Mouse (Mus musculus): Measurements from ENCODE around the gene Gdpd5. TPM values are rescaled to one million over a fixed set of nuclear protein-coding genes. Genes with fewer than 3 reads are reported as not detected.
"Not testable (repeated sequence)": the region's sequence is repeated elsewhere in the genome, so short reads cannot be mapped to it uniquely, and the experiment has no call there.

Gdpd5 gene
- polyA plus RNA-seq, 1 experiment from 2014 or later = 36.9 TPM

DNA sequence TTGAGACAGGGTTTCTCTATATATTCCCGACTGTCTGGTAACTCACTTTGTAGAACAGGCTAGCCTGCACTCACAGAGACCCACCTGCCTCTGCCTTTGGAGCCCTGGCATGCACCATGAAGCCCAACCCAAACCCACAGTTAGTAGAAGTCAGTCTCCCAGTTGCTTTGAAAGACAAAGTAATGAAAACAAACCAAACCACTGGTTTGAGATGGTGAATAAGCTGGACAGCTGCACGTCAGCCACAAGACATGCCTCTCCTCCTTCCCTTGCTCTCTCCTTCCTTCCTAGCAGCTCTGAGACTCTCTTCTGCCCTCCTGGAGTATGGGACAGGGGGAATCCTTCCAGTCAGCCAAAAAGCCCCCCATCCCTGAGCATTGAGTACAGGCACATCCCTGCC, 19.1 kb upstream of the Gdpd5 start:
- WGBS = 93% methylated on average over 2 of the region's 2 CpGs
- Histone ChIP-seq H3K4me2 (ENCODE audit: low read length) (no peak overlapping the region), H3K27ac (ENCODE audit: low read depth, low read length) (no peak overlapping the region)

DNA sequence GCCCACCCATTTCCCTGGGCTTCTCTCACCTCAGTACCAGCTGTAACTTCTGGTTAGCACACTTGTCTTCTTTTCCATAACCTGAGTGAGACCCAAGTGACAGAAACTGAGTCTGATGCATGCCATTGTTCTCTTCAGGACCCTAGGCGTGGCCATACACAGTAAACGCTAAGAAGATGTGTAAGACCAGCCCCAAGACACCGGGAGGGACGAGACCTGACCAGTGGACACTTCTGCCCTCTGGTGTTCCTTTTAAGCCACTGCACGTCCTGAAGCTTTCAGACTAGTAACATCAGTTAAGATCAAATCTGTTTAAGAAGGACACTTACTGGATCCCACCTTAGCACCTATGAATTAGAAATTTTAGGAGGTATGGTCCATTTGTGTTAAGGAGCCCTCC, 16.1 kb upstream of the Gdpd5 start:
- H3K27me3 ChIP-seq (replicated peaks; ENCODE audit: control insufficient read depth, insufficient read depth, low read length) = no peaks in the 10 kb centered on the region
- no peak overlapping the region for H3K27ac ChIP-seq (ENCODE audit: low read depth, low read length)
- ATAC-seq = peak; percentile 51
- H3K4me2 ChIP-seq (ENCODE audit: low read length) = peak overlapping the region; percentile 38
- 0 out of 2 replicates have a peak overlapping the region, but pooled peaks have one; percentile 12 for H3K4me3 ChIP-seq (ENCODE audit: low read length)
- WGBS = under 1% methylated on average over 5 of the region's 5 CpGs
- 0 out of 2 replicates have a peak overlapping the region, but pooled peaks have one; percentile 29 for H3K9ac ChIP-seq (ENCODE audit: low read depth, low read length)
- no peaks in the 10 kb centered on the region for H3K9me3 ChIP-seq (ENCODE audit: control insufficient read depth, low read length)
- peaks cover 12% of the 10 kb centered on the region for H3K4me1 ChIP-seq (ENCODE audit: control insufficient read depth, insufficient read depth, low read depth, low read length)
- H3K36me3 ChIP-seq (ENCODE audit: control insufficient read depth, insufficient read depth, low read length) = no peaks in the 10 kb centered on the region

More for the DNA sequence above, 19.1 kb upstream of the Gdpd5 start:
- Histone ChIP-seq H3K27me3 (replicated peaks; ENCODE audit: control insufficient read depth, insufficient read depth, low read length) (no peaks in the 10 kb centered on the region), H3K9me3 (ENCODE audit: control insufficient read depth, low read length) (no peaks in the 10 kb centered on the region), H3K4me1 (ENCODE audit: control insufficient read depth, insufficient read depth, low read depth, low read length) (peaks cover 22% of the 10 kb centered on the region), H3K4me3 (ENCODE audit: low read length) (no peak overlapping the region), H3K36me3 (ENCODE audit: control insufficient read depth, insufficient read depth, low read length) (no peaks in the 10 kb centered on the region), H3K9ac (ENCODE audit: low read depth, low read length) (no peak overlapping the region)
- no peak for ATAC-seq

DNA sequence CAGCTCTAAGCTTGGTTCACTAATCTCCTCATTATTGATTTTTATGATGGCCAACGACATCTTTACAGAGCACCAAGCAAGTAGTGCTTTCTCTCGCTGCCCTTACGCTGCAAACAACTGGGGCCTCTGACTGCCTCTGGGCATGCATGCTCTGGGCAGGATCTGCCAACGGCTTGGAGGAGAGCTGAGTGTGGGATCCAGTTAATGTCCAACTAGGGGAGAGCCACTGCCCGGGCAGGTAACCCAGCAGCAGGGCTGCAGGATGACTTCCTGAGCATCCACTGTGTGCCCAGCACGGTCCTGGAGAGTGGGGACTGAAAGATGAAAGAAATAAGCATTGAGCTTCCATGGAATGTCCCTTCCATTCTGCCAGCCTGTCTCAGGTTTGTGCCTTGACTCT, 14.5 kb upstream of the Gdpd5 start:
- 75% methylated on average over 6 of the region's 6 CpGs for WGBS
- Histone ChIP-seq H3K4me2 (ENCODE audit: low read length) (no peak overlapping the region), H3K36me3 (ENCODE audit: control insufficient read depth, insufficient read depth, low read length) (no peaks in the 10 kb centered on the region), H3K27me3 (replicated peaks; ENCODE audit: control insufficient read depth, insufficient read depth, low read length) (no peaks in the 10 kb centered on the region), H3K4me1 (ENCODE audit: control insufficient read depth, insufficient read depth, low read depth, low read length) (peaks cover 4% of the 10 kb centered on the region), H3K27ac (ENCODE audit: low read depth, low read length) (no peak overlapping the region), H3K9ac (ENCODE audit: low read depth, low read length) (no peak overlapping the region), H3K9me3 (ENCODE audit: control insufficient read depth, low read length) (no peaks in the 10 kb centered on the region), H3K4me3 (ENCODE audit: low read length) (no peak overlapping the region)
- ATAC-seq = no peak

GRCm38 (mm10) chr7:99374325-99374724, 6.9 kb upstream of the Gdpd5 start:
- not testable (repeated sequence) for H3K4me2 ChIP-seq (ENCODE audit: low read length); H3K36me3 ChIP-seq (ENCODE audit: control insufficient read depth, insufficient read depth, low read length); ATAC-seq; H3K4me1 ChIP-seq (ENCODE audit: control insufficient read depth, insufficient read depth, low read depth, low read length); H3K27me3 ChIP-seq (replicated peaks; ENCODE audit: control insufficient read depth, insufficient read depth, low read length); H3K9me3 ChIP-seq (ENCODE audit: control insufficient read depth, low read length); H3K4me3 ChIP-seq (ENCODE audit: low read length); H3K27ac ChIP-seq (ENCODE audit: low read depth, low read length); H3K9ac ChIP-seq (ENCODE audit: low read depth, low read length)
- WGBS = 57% methylated on average over 3 of the region's 3 CpGs

DNA sequence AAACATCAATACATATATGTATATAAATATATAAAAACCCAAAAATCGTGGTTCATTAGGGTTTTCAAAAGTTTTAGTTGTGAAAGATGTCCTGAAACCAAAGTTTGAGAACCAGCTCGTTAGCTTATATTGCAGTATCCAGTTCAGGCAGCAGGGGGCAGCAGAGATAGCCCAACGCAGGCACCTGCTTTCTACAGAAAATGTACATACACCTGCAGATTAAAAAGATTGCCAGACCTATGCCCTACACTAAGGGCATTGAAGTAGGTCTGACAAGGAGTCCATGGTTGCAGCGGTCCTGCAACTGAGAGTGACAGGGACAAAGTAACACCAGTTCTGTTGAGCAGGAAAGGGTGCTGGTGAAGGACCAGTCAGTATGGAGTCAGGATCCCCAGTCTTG, 5.8 kb upstream of the Gdpd5 start:
- Histone ChIP-seq H3K4me3 (ENCODE audit: low read length) (no peak overlapping the region), H3K9ac (ENCODE audit: low read depth, low read length) (no peak overlapping the region), H3K4me2 (ENCODE audit: low read length) (no peak overlapping the region), H3K27me3 (replicated peaks; ENCODE audit: control insufficient read depth, insufficient read depth, low read length) (no peaks in the 10 kb centered on the region), H3K4me1 (ENCODE audit: control insufficient read depth, insufficient read depth, low read depth, low read length) (peaks cover 10% of the 10 kb centered on the region), H3K36me3 (ENCODE audit: control insufficient read depth, insufficient read depth, low read length) (no peaks in the 10 kb centered on the region), H3K27ac (ENCODE audit: low read depth, low read length) (no peak overlapping the region), H3K9me3 (ENCODE audit: control insufficient read depth, low read length) (no peaks in the 10 kb centered on the region)
- no peak; the same call in 1 of the 2 replicates for ATAC-seq
- WGBS = 11% methylated on average over 4 of the region's 4 CpGs

GRCm38 (mm10) chr7:99378870-99379269, 2.3 kb upstream of the Gdpd5 start:
- Histone ChIP-seq H3K9ac (ENCODE audit: low read depth, low read length) (no peak overlapping the region), H3K27me3 (replicated peaks; ENCODE audit: control insufficient read depth, insufficient read depth, low read length) (no peaks in the 10 kb centered on the region), H3K36me3 (ENCODE audit: control insufficient read depth, insufficient read depth, low read length) (no peaks in the 10 kb centered on the region), H3K4me1 (ENCODE audit: control insufficient read depth, insufficient read depth, low read depth, low read length) (peaks cover 22% of the 10 kb centered on the region), H3K27ac (ENCODE audit: low read depth, low read length) (no peak overlapping the region), H3K9me3 (ENCODE audit: control insufficient read depth, low read length) (no peaks in the 10 kb centered on the region), H3K4me3 (ENCODE audit: low read length) (no peak overlapping the region), H3K4me2 (ENCODE audit: low read length) (no peak overlapping the region)
- ATAC-seq = no peak
- 37% methylated on average over 8 of the region's 8 CpGs for WGBS

GRCm38 (mm10) chr7:99380491-99381213, 562 bp upstream of the Gdpd5 start:
- no peaks in the 10 kb centered on the region for H3K9me3 ChIP-seq (ENCODE audit: control insufficient read depth, low read length)
- under 1% methylated on average over 24 of the region's 24 CpGs for WGBS
- peak overlapping the region; percentile 87 for H3K9ac ChIP-seq (ENCODE audit: low read depth, low read length)
- peak overlapping the region; percentile 88 for H3K4me3 ChIP-seq (ENCODE audit: low read length)
- ATAC-seq = peak; percentile 74
- peaks cover 39% of the 10 kb centered on the region for H3K4me1 ChIP-seq (ENCODE audit: control insufficient read depth, insufficient read depth, low read depth, low read length)
- H3K4me2 ChIP-seq (ENCODE audit: low read length) = peak overlapping the region; percentile 92
- no peaks in the 10 kb centered on the region for H3K27me3 ChIP-seq (replicated peaks; ENCODE audit: control insufficient read depth, insufficient read depth, low read length)
- H3K27ac ChIP-seq (ENCODE audit: low read depth, low read length) = peak overlapping the region; percentile 92
- H3K36me3 ChIP-seq (ENCODE audit: control insufficient read depth, insufficient read depth, low read length) = no peaks in the 10 kb centered on the region

- H3K9ac ChIP-seq (ENCODE audit: low read depth, low read length) = peak overlapping the region; percentile 87
- no peaks in the 10 kb centered on the region for H3K27me3 ChIP-seq (replicated peaks; ENCODE audit: control insufficient read depth, insufficient read depth, low read length)
- H3K9me3 ChIP-seq (ENCODE audit: control insufficient read depth, low read length) = no peaks in the 10 kb centered on the region
- H3K4me3 ChIP-seq (ENCODE audit: low read length) = peak overlapping the region; percentile 88
- peak overlapping the region; percentile 92 for H3K27ac ChIP-seq (ENCODE audit: low read depth, low read length)
- H3K4me2 ChIP-seq (ENCODE audit: low read length) = peak overlapping the region; percentile 92
- peaks cover 49% of the 10 kb centered on the region for H3K4me1 ChIP-seq (ENCODE audit: control insufficient read depth, insufficient read depth, low read depth, low read length)
- no peaks in the 10 kb centered on the region for H3K36me3 ChIP-seq (ENCODE audit: control insufficient read depth, insufficient read depth, low read length)
- ATAC-seq = no peak
- 8% methylated on average over 29 of the region's 30 CpGs for WGBS
These were observed 1.1 kb downstream of the Gdpd5 start for GRCm38 (mm10) chr7:99382088-99383000.

- no peak for ATAC-seq
- Histone ChIP-seq H3K4me1 (ENCODE audit: control insufficient read depth, insufficient read depth, low read depth, low read length) (peaks cover 49% of the 10 kb centered on the region), H3K36me3 (ENCODE audit: control insufficient read depth, insufficient read depth, low read length) (no peaks in the 10 kb centered on the region), H3K27me3 (replicated peaks; ENCODE audit: control insufficient read depth, insufficient read depth, low read length) (no peaks in the 10 kb centered on the region), H3K4me3 (ENCODE audit: low read length) (peak overlapping the region; percentile 88), H3K9me3 (ENCODE audit: control insufficient read depth, low read length) (no peaks in the 10 kb centered on the region), H3K27ac (ENCODE audit: low read depth, low read length) (no peak overlapping the region; the same call in 1 of the 2 replicates), H3K4me2 (ENCODE audit: low read length) (peak overlapping the region; percentile 92), H3K9ac (ENCODE audit: low read depth, low read length) (peak overlapping the region; percentile 87)
- 43% methylated on average over 5 of the region's 5 CpGs for WGBS
These were observed 2.0 kb downstream of the Gdpd5 start for GRCm38 (mm10) chr7:99383246-99383645.

Measured in hindbrain, embryonic 16.5 days (tissue).